11 mouse cellular contexts compared by ENCODE assay signal in genomic region chr2:180560245-180560644, GRCm38 (mm10). TPM values are rescaled to one million over a fixed set of nuclear protein-coding genes. Genes with fewer than 3 reads are reported as not detected.
DNase-seq lines count a peak whose midpoint lies in the region; ATAC-seq and TF ChIP-seq lines count a peak whose summit lies in the region.
"Had no signal": no experiment of that assay in that cellular context is flagged by ENCODE, and none has a peak within 500 bp of the region (broad histone marks: within the 10 kb centered on the region; RNA-seq: fewer than 3 reads in every experiment).

No protein-coding gene starts in this region.

- no peak overlapping the region for H3K4me3 ChIP-seq in kidney, postnatal 0 days (replicated peaks; ENCODE audit: low read depth, low read length)
- H3K4me3 ChIP-seq in E14TG2a.4 (replicated peaks; ENCODE audit: low read length) = no peak overlapping the region
- H3K4me3 ChIP-seq: limb, embryonic 12.5 days; midbrain, embryonic 13.5 days had no signal

- TF ChIP-seq CTCF in kidney, postnatal 0 days (IDR thresholded peaks at IDR 0.05; ENCODE audit: low read depth) = peak; percentile 63
- TF ChIP-seq CTCF in E14TG2a.4 (conservative IDR thresholded peaks at IDR 0.05; ENCODE audit: low read length) = peak; percentile 93

- H3K27ac ChIP-seq in kidney, postnatal 0 days = no peak overlapping the region
- H3K27ac ChIP-seq: limb, embryonic 12.5 days; midbrain, embryonic 13.5 days had no signal

- no peaks in the 10 kb centered on the region for H3K4me1 ChIP-seq in kidney, postnatal 0 days (replicated peaks; ENCODE audit: insufficient read depth, low read length)
- H3K4me1 ChIP-seq in E14TG2a.4 (replicated peaks; ENCODE audit: low read depth, low read length) = no peaks in the 10 kb centered on the region
- H3K4me1 ChIP-seq: limb, embryonic 12.5 days had no signal

- no peaks in the 10 kb centered on the region for H3K36me3 ChIP-seq in kidney, postnatal 0 days (ENCODE audit: insufficient read depth, low read length)
- no peaks in the 10 kb centered on the region for H3K36me3 ChIP-seq in E14TG2a.4 (ENCODE audit: insufficient read depth, low read length)
- H3K36me3 ChIP-seq: limb, embryonic 12.5 days; midbrain, embryonic 13.5 days had no signal

- H3K9ac ChIP-seq in kidney, postnatal 0 days (ENCODE audit: low read depth, low read length) = no peak overlapping the region
- H3K9ac ChIP-seq: limb, embryonic 12.5 days; midbrain, embryonic 13.5 days had no signal

- no peak overlapping the region for H3K4me2 ChIP-seq in kidney, postnatal 0 days (ENCODE audit: low read length)
- H3K4me2 ChIP-seq: heart, embryonic 11.5 days; limb, embryonic 12.5 days; midbrain, embryonic 13.5 days had no signal

- ATAC-seq in kidney, postnatal 0 days (replicated peaks; ENCODE audit: low FRiP score, low read depth) = no peak
- peak; percentile 64 for ATAC-seq in granulocyte monocyte progenitor cell, adult 5-6 weeks (replicated peaks; ENCODE audit: poor library complexity, severe bottlenecking)
- no peak for ATAC-seq in activated CD4-positive, CD25-positive, alpha-beta regulatory T cell, adult 4 months
- ATAC-seq: midbrain, embryonic 13.5 days had no signal

- no peaks in the 10 kb centered on the region for H3K27me3 ChIP-seq in kidney, postnatal 0 days (ENCODE audit: insufficient read depth, low read length)
- H3K27me3 ChIP-seq in E14TG2a.4 (ENCODE audit: insufficient read depth, low read length) = peaks cover 23% of the 10 kb centered on the region

- intact Hi-C loops in gastrocnemius, postnatal 14 days (cut with DNase I; ENCODE audit: low total_unique reads) = no loop called here

- 58% methylated on average over 5 of the region's 5 CpGs for WGBS in kidney, postnatal 0 days

- no peaks in the 10 kb centered on the region for H3K9me3 ChIP-seq in kidney, postnatal 0 days (replicated peaks; ENCODE audit: low read length)
- no peaks in the 10 kb centered on the region for H3K9me3 ChIP-seq in E14TG2a.4 (ENCODE audit: low read length)
- H3K9me3 ChIP-seq: limb, embryonic 12.5 days; midbrain, embryonic 13.5 days had no signal

- DNase-seq in kidney, postnatal 0 days (ENCODE audit: low spot score) = no peak
- no peak for DNase-seq in kidney, adult 9 months
- DNase-seq in A20 (ENCODE audit: low read depth, low spot score) = peak; percentile 54
- no peak for DNase-seq in gastrocnemius, postnatal 14 days
- DNase-seq: kidney, postnatal 14 days had no signal

RNA-seq across cellular contexts. Expression of gene Mrgbp, which starts 20.9 kb away (rescaled TPM):
- 32.1 and 34.1 TPM in 2 replicates for polyA plus RNA-seq in kidney, postnatal 0 days (2015; fragmentation: Nextera tagmentation; extraction: Ambion mirVana)
- total RNA-seq in granulocyte monocyte progenitor cell, adult 5-6 weeks (2014; fragmentation: Nextera tagmentation) = 38.2 and 39.9 TPM in 2 replicates
- total RNA-seq in granulocyte monocyte progenitor cell, adult 5-6 weeks (2017) = 27.1 and 28.9 TPM in 2 replicates
- total RNA-seq in gastrocnemius, postnatal 14 days (2021) = 1 to 10 TPM; 4.7 to 5.3 TPM
- 10 to 100 TPM; 21.4 to 22.2 TPM for polyA plus RNA-seq in activated CD4-positive, CD25-positive, alpha-beta regulatory T cell, adult 4 months (2017; shearing (Covaris generic))

RNA-seq across cellular contexts. Expression of gene Ogfr, which starts 28.8 kb away (rescaled TPM):
- 52.1 and 54.5 TPM in 2 replicates for polyA plus RNA-seq in kidney, postnatal 0 days (2015; fragmentation: Nextera tagmentation; extraction: Ambion mirVana)
- 32.5 and 34.2 TPM in 2 replicates for total RNA-seq in granulocyte monocyte progenitor cell, adult 5-6 weeks (2014; fragmentation: Nextera tagmentation)
- total RNA-seq in granulocyte monocyte progenitor cell, adult 5-6 weeks (2017) = 40.3 and 42.0 TPM in 2 replicates
- 10 to 100 TPM; 22.5 to 25.2 TPM for total RNA-seq in gastrocnemius, postnatal 14 days (2021)
- 10 to 100 TPM; 17.2 to 24.0 TPM for polyA plus RNA-seq in activated CD4-positive, CD25-positive, alpha-beta regulatory T cell, adult 4 months (2017; shearing (Covaris generic))

RNA-seq across cellular contexts. Expression of gene Col9a3, which starts 37.3 kb away (rescaled TPM):
- polyA plus RNA-seq in kidney, postnatal 0 days (2015; fragmentation: Nextera tagmentation; extraction: Ambion mirVana) = 4.0 and 5.1 TPM in 2 replicates
- 0.41 TPM in 1 of 2 replicates, not detected in the other for total RNA-seq in granulocyte monocyte progenitor cell, adult 5-6 weeks (2014; fragmentation: Nextera tagmentation)
- 0.26 and 0.57 TPM in 2 replicates for total RNA-seq in granulocyte monocyte progenitor cell, adult 5-6 weeks (2017)
- under 1 TPM; 0.29 to 0.97 TPM for total RNA-seq in gastrocnemius, postnatal 14 days (2021)
- under 1 TPM in 1 of 2 experiments, not detected in 1; 0.48 TPM for polyA plus RNA-seq in activated CD4-positive, CD25-positive, alpha-beta regulatory T cell, adult 4 months (2017; shearing (Covaris generic))

Comparison
In these comparisons a context has a peak if more than half of its experiments do, and no peak if none do; other contexts are left out.
1. RNA of gene Mrgbp, which starts 20.9 kb away (total RNA-seq): 27.1 to 39.9 TPM in granulocyte monocyte progenitor cell, adult 5-6 weeks; 4.7 to 5.3 TPM in gastrocnemius, postnatal 14 days; every median in the first group is over 4 times any median in the second.